Comparison of ENCODE assay signal across 23 mouse cellular contexts in the genomic region with DNA sequence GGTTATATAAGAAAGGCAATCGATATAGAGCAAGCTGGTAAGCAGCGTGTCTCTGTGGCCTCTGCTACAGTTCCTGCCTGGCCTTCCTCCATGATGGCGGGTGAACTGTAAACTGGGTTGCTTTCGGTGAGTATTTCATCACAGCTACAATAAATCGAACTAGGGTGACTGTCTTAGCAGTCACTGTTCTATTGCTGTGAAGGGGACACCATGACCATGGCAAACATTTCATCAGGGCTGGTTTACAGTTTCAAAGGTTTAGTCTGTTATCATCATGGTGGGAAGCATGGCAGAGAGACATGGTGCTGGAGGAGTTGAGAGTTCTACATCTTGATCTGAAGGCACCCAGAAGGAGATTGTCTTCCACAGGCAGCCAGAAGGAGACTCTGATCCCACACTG. TPM values are rescaled to one million over a fixed set of nuclear protein-coding genes. Genes with fewer than 3 reads are reported as not detected.
"Had no signal": no experiment of that assay in that cellular context is flagged by ENCODE, and none has a peak within 500 bp of the region (broad histone marks: within the 10 kb centered on the region; RNA-seq: fewer than 3 reads in every experiment).

No protein-coding gene starts in this region.

- H3K4me2 ChIP-seq: limb, embryonic 12.5 days; limb, embryonic 15.5 days; lung, embryonic 14.5 days; midbrain, embryonic 12.5 days; midbrain, embryonic 15.5 days; neural tube, embryonic 12.5 days had no signal

- H3K9ac ChIP-seq: limb, embryonic 12.5 days; limb, embryonic 15.5 days; lung, embryonic 14.5 days; midbrain, embryonic 12.5 days; midbrain, embryonic 15.5 days; neural tube, embryonic 12.5 days had no signal

- H3K4me3 ChIP-seq: limb, embryonic 12.5 days; limb, embryonic 15.5 days; midbrain, embryonic 12.5 days; midbrain, embryonic 15.5 days; neural tube, embryonic 12.5 days had no signal

- H3K9me3 ChIP-seq: limb, embryonic 12.5 days; limb, embryonic 15.5 days; midbrain, embryonic 15.5 days; neural tube, embryonic 12.5 days had no signal

- ATAC-seq: lung, postnatal 0 days; midbrain, embryonic 15.5 days had no signal

- DNase-seq: kidney, adult 18-20 months; kidney, adult 9 months; kidney, postnatal 14 days; kidney, postnatal 4 days; left cerebral cortex, postnatal 4 days; lung, embryonic 14.5 days; retina, postnatal 1 day; right cerebral cortex, postnatal 25 days; thymus, adult 18-20 months; thymus, postnatal 36 days had no signal

- H3K4me1 ChIP-seq: limb, embryonic 12.5 days; limb, embryonic 15.5 days; midbrain, embryonic 12.5 days; midbrain, embryonic 15.5 days had no signal

- H3K36me3 ChIP-seq: limb, embryonic 12.5 days; limb, embryonic 15.5 days; midbrain, embryonic 12.5 days; midbrain, embryonic 15.5 days; neural tube, embryonic 12.5 days had no signal

- H3K27ac ChIP-seq: limb, embryonic 12.5 days; limb, embryonic 15.5 days; macrophage; midbrain, embryonic 12.5 days; midbrain, embryonic 15.5 days; neural tube, embryonic 12.5 days had no signal

- H3K27me3 ChIP-seq: limb, embryonic 12.5 days; limb, embryonic 15.5 days; midbrain, embryonic 12.5 days; midbrain, embryonic 15.5 days; neural tube, embryonic 12.5 days had no signal

RNA-seq across cellular contexts. Expression of gene Nr1i2, which starts 14.8 kb away (rescaled TPM):
- total RNA-seq: layer of hippocampus, adult 18-20 months; layer of hippocampus, postnatal 14 days; left cerebral cortex, postnatal 14 days; left cerebral cortex, postnatal 4 days; megakaryocyte, adult 5-6 weeks; neutrophil, adult 5-6 weeks had no signal
- polyA plus RNA-seq: limb, embryonic 12.5 days; limb, embryonic 15.5 days; lung, embryonic 14.5 days; macrophage; midbrain, embryonic 12.5 days; neural tube, embryonic 12.5 days; spleen, adult 2 months had no signal
